Mouse (Mus musculus) embryonic fibroblast, embryonic 13.5 days (primary cell): ENCODE results near the gene Gopc.

Source experiments
- CTCF ChIP-seq: IDR thresholded peaks from 2 replicates; pipeline ENCODE4 v1.5.1; 2011; ENCODE audit warnings: mild to moderate bottlenecking, control low read depth, low read length, moderate library complexity, borderline replicate concordance; ENCODE audit not compliant: insufficient read depth
- POLR2A ChIP-seq: IDR thresholded peaks from 2 replicates; pipeline ENCODE4 v1.6.1; 2011; ENCODE audit warnings: low read depth, mild to moderate bottlenecking, control low read depth, low read length, moderate library complexity

GRCm38 (mm10) chr10:52287852-52288533 is 93.9 kb downstream of the Gopc start:
- no peak for TF ChIP-seq CTCF
- TF ChIP-seq POLR2A = no peak
